Mouse (Mus musculus) urinary bladder, postnatal 14 days (tissue): Measurements from ENCODE around the gene Cyp2d10.

Experiments
- DNase-seq: peaks from one replicate; pipeline ENCODE4 v3.0.0; 2021; ENCODE audit warnings: low spot score

Cyp2d10 gene

DNA sequence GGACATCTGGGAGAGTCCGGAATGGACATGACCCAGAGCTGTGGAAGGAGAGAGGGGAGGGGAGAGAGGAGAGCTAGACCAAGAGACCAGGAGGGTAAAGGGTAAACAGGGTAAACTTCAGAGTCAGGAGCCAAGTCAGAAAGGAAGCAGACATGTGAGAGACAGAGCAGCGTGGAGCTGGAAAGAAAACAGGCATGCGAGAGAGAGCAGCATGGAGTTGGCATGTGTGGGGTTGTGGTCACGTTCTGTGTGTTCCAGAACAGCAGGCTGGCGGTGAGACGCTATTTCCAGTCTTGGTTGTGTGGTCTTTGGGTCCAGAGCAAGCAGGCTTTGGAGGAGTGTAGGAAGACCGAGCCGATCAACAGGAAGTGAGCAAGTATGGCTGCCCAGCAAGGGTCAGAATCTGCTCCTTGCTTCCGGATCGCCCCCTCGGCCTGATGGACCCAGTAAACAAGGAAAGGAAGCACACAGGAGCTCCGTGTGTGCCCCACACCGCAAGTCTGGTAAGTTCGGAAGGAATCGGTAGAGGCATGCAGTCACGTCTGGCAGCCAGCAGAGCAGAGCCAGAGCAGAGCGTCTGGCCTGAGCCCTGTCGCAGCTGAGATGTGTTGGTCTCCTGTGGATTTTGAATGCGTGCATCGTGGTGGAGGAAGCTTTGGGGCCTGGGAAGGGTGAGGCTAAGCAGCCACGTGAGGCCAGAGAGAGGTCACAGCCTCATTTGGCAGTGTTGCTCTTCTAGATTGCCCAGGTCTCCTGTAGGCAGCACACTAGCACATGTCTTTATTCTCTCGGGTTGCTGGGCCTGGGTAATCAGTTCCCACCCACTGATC lies 48.3 kb downstream of the Cyp2d10 start:
- DNase-seq, result no peak

DNA sequence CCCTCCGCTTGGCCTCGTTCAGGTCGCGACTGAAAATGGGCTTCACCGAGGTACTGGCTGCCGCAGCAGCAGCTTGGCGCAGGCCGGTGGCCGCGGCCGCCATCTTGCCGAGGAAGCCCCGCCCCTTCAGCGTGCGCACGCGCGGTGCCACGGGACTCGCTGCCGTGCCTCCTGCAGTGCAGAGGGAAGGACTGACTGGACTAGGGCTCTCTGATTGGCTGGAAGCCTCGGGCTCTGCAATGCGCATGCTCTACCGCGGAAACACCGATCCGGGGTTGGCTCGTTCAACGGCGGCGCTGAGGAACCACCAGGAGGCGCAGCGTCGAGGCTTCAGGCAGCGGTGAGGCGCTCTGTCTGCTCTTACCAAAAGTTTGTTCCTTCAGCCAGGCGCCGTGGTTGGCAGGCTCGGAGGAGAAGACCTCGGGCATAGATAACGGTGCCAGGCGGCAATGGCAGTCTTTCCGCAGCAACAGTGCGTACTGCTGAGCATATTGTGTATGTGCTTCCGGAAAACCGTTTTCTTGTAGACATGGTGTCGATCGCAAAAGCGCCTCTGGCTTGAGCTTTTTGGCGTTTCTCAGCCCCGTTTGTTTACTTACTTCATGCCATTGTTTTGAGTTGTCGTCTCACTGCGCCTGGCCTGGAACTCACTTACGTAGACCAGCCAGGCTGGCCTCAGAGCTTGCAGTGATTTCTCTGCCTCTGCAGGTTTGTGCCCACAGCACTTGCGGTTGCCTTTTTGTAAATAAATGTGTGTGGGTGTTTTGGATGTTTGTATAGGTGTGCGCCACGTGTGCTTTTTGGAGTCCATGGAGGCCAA lies 52.7 kb downstream of the Cyp2d10 start, which contains the start of gene Ndufa6:
TSS of gene Ndufa6 (minus strand) at position 197 of the 820 bp plus-strand sequence.
- DNase-seq, result peak; percentile 97

DNA sequence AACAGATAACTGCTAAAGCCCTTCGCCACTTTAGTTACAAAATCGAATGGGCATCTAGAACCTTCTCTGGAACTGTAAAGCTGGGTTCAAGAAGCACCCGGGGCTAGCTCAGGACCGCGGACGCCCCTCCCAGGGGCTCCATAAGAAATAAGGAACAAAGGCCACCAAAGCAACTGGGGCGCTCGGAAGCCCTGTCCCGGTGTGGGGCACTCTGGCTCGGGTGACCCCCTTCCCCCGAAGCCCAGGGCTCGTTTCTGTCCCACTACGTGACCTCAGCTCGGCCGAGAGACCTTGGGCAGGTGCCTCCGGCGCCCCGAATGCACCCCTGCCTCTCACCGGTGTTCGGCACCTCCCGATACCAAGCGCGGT lies 53.3 kb downstream of the Cyp2d10 start:
- no peak for DNase-seq

DNA sequence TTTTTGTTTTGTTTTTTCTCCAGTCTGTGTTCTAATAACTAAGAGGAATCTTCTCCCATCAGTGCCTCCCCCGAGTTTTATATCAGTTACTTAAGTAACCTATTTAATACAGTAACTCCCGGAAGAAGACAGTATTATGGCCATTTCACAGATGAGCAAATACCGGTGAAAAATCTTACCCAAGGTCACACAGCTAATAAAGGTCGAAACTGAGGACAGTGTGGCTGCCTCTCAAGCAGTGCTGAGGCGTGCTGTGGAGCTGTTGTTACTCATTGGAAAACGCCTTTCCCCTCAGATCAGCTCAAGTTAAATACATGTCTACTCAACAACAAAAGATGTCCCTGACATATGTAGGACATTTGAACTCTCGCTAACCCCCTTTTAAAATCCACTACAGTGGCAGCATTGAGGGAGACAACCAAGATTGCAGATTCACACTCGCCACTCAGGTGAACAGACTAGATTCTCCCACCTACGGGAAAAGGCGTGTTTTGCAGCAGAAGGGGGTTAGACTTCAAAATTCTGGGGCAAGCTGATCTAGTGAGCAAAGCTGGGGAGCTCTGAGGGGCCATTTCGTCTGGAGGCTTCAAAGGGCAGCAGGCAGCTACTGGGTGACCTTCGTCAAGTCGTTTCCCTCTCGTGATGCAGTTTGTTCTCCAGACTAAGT lies 53.8 kb downstream of the Cyp2d10 start:
- DNase-seq, result no peak
